Mouse (Mus musculus) ES-CJ7 (cell line): ENCODE results near the gene Olfr1293-ps.

Experiments used
- DNase-seq: peaks from one replicate; pipeline ENCODE4 v3.0.0; 2011; ENCODE audit warnings: low read depth, low spot score

Gene Olfr1293-ps

DNA sequence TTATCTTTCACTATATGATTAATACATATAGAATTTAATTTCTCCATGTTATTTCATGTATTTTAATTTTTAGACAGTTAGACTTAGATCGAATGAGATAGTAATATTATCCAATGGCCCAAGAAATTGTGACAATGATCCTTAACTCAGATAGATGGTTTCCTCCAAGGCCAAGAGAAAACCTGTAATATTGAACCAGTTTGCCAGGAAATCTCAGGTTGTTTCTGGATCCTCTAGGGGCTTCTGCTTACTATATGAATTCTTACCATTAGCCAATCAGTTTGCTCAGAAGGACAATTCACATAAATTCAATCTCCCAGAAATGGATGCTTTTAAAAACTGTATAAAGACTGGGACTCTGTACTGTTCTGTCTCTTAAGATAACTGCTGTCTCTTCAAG lies at the start of gene Olfr1293-ps:
TSS of gene Olfr1293-ps (plus strand) at position 301 of the 400 bp plus-strand sequence.
- DNase-seq: no peak

DNA sequence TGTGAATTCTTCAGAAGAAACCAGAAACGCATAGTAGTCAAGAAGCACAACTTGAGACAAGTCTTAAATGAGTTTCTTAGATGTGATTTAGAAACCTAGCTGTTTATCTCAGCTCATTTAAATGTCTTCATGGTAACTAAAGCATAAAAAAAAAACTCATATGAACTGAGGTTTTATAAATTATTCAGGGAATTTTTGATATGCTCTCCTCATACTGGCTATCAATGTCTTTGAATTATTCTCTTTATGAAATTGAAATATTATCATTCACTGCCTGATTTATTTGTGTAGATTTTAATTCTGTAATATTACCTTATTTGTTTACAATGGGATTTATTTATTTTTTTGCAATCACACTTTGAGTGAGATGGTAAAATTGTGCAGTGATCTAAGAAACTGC lies 44.5 kb upstream of the Olfr1293-ps start, which contains the start of gene Olfr1289:
TSS of gene Olfr1289 (plus strand) at position 301 of the 400 bp plus-strand sequence.
- DNase-seq: no peak

DNA sequence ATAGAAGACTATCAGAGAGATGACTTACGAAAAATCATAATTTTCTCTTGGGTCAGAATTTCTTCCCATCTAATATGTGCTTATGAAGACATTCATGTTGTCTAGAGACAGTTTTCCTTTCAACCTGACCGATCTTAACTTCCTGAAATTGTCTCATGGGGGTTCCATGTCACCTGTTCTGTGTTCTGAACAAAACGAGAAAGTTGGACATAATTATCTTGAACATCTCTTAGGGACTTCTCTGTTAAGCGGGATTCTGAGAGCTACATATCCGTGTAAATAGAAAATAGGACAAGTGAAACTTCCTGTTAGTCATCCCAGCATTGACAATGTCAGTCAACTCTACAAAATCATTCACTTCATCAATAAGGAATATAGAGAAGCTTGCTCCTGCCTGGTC lies 31.3 kb upstream of the Olfr1293-ps start, which contains the start of gene Olfr1290:
TSS of gene Olfr1290 (minus strand) at position 101 of the 400 bp plus-strand sequence.
- DNase-seq: no peak

- no peak for DNase-seq
Measured at GRCm38 (mm10) chr2:111496880-111497279, 28.1 kb upstream of the Olfr1293-ps start, which contains the start of gene Olfr1291-ps1. Olfr1291-ps1 (plus strand) TSS chr2:111497180.

- no peak for DNase-seq
Measured at GRCm38 (mm10) chr2:111517451-111517850, 7.6 kb upstream of the Olfr1293-ps start.

- DNase-seq: no peak
Measured at GRCm38 (mm10) chr2:111540191-111540590, 15.2 kb downstream of the Olfr1293-ps start, which contains the start of gene Olfr1294. Olfr1294 (minus strand) TSS chr2:111540291.

DNA sequence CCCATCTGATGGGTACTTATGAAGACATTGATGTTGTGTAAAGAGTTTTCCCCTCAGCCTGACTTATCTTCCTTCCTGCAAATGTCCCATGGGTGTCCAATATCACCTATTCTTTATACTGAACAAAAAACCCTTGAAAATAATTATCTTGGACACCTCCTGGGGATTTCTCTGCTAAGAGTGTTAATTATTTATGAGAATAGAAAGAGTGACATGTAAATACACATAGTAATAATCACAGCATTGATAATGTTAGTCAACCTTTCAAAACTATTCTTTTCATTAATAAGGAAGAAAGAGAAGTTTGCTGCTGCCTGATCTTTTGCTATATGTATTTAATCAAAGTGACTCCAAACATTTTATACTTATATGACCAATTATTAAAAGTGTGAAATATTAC lies 44.6 kb downstream of the Olfr1293-ps start, which contains the start of gene Olfr1295:
TSS of gene Olfr1295 (minus strand) at position 101 of the 400 bp plus-strand sequence.
- no peak for DNase-seq
